Mouse (Mus musculus): ENCODE data around the gene Gm45799. TPM values are rescaled to one million over a fixed set of nuclear protein-coding genes. Genes with fewer than 3 reads are reported as not detected.

The Gm45799 gene
- polyA plus RNA-seq (2016; fragmentation: Nextera tagmentation; extraction: Ambion mirVana), result 10.2 and 13.2 TPM in 2 replicates

- Histone ChIP-seq H3K9me3 (replicated peaks) (no peaks in the 10 kb centered on the region), H3K27ac (peak within 1 kb of the TSS; percentile 84), H3K4me2 (peak within 1 kb of the TSS; percentile 96), H3K4me3 (peak within 1 kb of the TSS; percentile 88), H3K27me3 (replicated peaks) (no peaks in the 10 kb centered on the region), H3K36me3 (peaks cover 61% of the 10 kb centered on the region), H3K4me1 (peaks cover 42% of the 10 kb centered on the region), H3K9ac (peak within 1 kb of the TSS; percentile 85)
- under 1% methylated on average over 45 of the region's 45 CpGs for WGBS (ENCODE audit: insufficient replicate concordance)
- ATAC-seq, result peak; percentile 96
Measured at GRCm38 (mm10) chr7:105640233-105640893, at the start of gene Gm45799, which contains the start of gene Arfip2. Gene Gm45799, plus strand, starts transcription at chr7:105640552. Gene Arfip2, minus strand, starts transcription at chr7:105640416.

- H3K4me2 ChIP-seq, result no peak overlapping the region
- no peaks in the 10 kb centered on the region for H3K9me3 ChIP-seq (replicated peaks)
- H3K36me3 ChIP-seq, result no peaks in the 10 kb centered on the region
- no peaks in the 10 kb centered on the region for H3K4me1 ChIP-seq
- ATAC-seq, result peak; percentile 52
- no peak overlapping the region for H3K9ac ChIP-seq
- 38% methylated on average over 9 of the region's 9 CpGs for WGBS (ENCODE audit: insufficient replicate concordance)
- H3K27ac ChIP-seq, result no peak overlapping the region
- H3K4me3 ChIP-seq, result no peak overlapping the region
- no peaks in the 10 kb centered on the region for H3K27me3 ChIP-seq (replicated peaks)
Measured at GRCm38 (mm10) chr7:105602860-105603623, 37.3 kb upstream of the Gm45799 start.

- 47% methylated on average over 3 of the region's 3 CpGs for WGBS (ENCODE audit: insufficient replicate concordance)
- Histone ChIP-seq H3K27ac (no peak overlapping the region), H3K36me3 (peaks cover 27% of the 10 kb centered on the region), H3K4me1 (no peaks in the 10 kb centered on the region), H3K4me3 (no peak overlapping the region), H3K4me2 (no peak overlapping the region), H3K27me3 (replicated peaks) (no peaks in the 10 kb centered on the region), H3K9me3 (replicated peaks) (no peaks in the 10 kb centered on the region), H3K9ac (no peak overlapping the region)
- no peak for ATAC-seq
Measured at GRCm38 (mm10) chr7:105608467-105608866, 31.9 kb upstream of the Gm45799 start.

- no peak for ATAC-seq
- H3K9me3 ChIP-seq (replicated peaks), result no peaks in the 10 kb centered on the region
- no peak overlapping the region for H3K4me3 ChIP-seq
- H3K4me2 ChIP-seq, result no peak overlapping the region
- H3K36me3 ChIP-seq, result peaks cover 43% of the 10 kb centered on the region
- 0 out of 2 replicates have a peak, but pooled peaks cover 3% of the 10 kb centered on the region for H3K4me1 ChIP-seq
- H3K9ac ChIP-seq, result no peak overlapping the region
- 60% methylated on average over 1 of the region's 1 CpGs for WGBS (ENCODE audit: insufficient replicate concordance)
- no peak overlapping the region for H3K27ac ChIP-seq
- no peaks in the 10 kb centered on the region for H3K27me3 ChIP-seq (replicated peaks)
Measured at GRCm38 (mm10) chr7:105611767-105612166, 28.6 kb upstream of the Gm45799 start.

- Histone ChIP-seq H3K36me3 (peaks cover 70% of the 10 kb centered on the region), H3K4me1 (0 out of 2 replicates have a peak, but pooled peaks cover 4% of the 10 kb centered on the region), H3K9me3 (replicated peaks) (no peaks in the 10 kb centered on the region), H3K4me3 (no peak overlapping the region), H3K4me2 (no peak overlapping the region), H3K27me3 (replicated peaks) (no peaks in the 10 kb centered on the region), H3K9ac (no peak overlapping the region), H3K27ac (no peak overlapping the region)
- no peak for ATAC-seq
- 63% methylated on average over 1 of the region's 1 CpGs for WGBS (ENCODE audit: insufficient replicate concordance)
Measured at GRCm38 (mm10) chr7:105614400-105614799, 26.0 kb upstream of the Gm45799 start.

GRCm38 (mm10) chr7:105615720-105616119 is 24.6 kb upstream of the Gm45799 start:
- no peak for ATAC-seq
- no peak overlapping the region for H3K4me3 ChIP-seq
- 0 out of 2 replicates have a peak, but pooled peaks cover 4% of the 10 kb centered on the region for H3K4me1 ChIP-seq
- H3K9ac ChIP-seq, result no peak overlapping the region
- no peaks in the 10 kb centered on the region for H3K9me3 ChIP-seq (replicated peaks)
- H3K27me3 ChIP-seq (replicated peaks), result no peaks in the 10 kb centered on the region
- H3K36me3 ChIP-seq, result peaks cover 65% of the 10 kb centered on the region
- WGBS (ENCODE audit: insufficient replicate concordance), result 64% methylated on average over 1 of the region's 1 CpGs
- no peak overlapping the region for H3K27ac ChIP-seq
- no peak overlapping the region for H3K4me2 ChIP-seq

- H3K4me1 ChIP-seq, result 0 out of 2 replicates have a peak, but pooled peaks cover 4% of the 10 kb centered on the region
- H3K27ac ChIP-seq, result no peak overlapping the region
- no peaks in the 10 kb centered on the region for H3K9me3 ChIP-seq (replicated peaks)
- H3K27me3 ChIP-seq (replicated peaks), result no peaks in the 10 kb centered on the region
- H3K36me3 ChIP-seq, result peaks cover 57% of the 10 kb centered on the region
- ATAC-seq, result no peak
- H3K9ac ChIP-seq, result no peak overlapping the region
- WGBS (ENCODE audit: insufficient replicate concordance), result 76% methylated on average over 6 of the region's 6 CpGs
- H3K4me2 ChIP-seq, result no peak overlapping the region
- H3K4me3 ChIP-seq, result no peak overlapping the region
Measured at GRCm38 (mm10) chr7:105616561-105616960, 23.8 kb upstream of the Gm45799 start.

- Histone ChIP-seq H3K27ac (no peak overlapping the region), H3K36me3 (peaks cover 54% of the 10 kb centered on the region), H3K9me3 (replicated peaks) (no peaks in the 10 kb centered on the region), H3K4me1 (0 out of 2 replicates have a peak, but pooled peaks cover 4% of the 10 kb centered on the region), H3K4me2 (no peak overlapping the region), H3K27me3 (replicated peaks) (no peaks in the 10 kb centered on the region), H3K9ac (no peak overlapping the region), H3K4me3 (no peak overlapping the region)
- 90% methylated on average over 22 of the region's 22 CpGs for WGBS (ENCODE audit: insufficient replicate concordance)
- ATAC-seq, result no peak
Measured at GRCm38 (mm10) chr7:105617810-105618209, 22.5 kb upstream of the Gm45799 start.

GRCm38 (mm10) chr7:105619701-105620100 is 20.7 kb upstream of the Gm45799 start:
- ATAC-seq, result no peak
- Histone ChIP-seq H3K36me3 (peaks cover 51% of the 10 kb centered on the region), H3K9me3 (replicated peaks) (no peaks in the 10 kb centered on the region), H3K9ac (no peak overlapping the region), H3K4me2 (no peak overlapping the region), H3K27me3 (replicated peaks) (no peaks in the 10 kb centered on the region), H3K27ac (no peak overlapping the region), H3K4me3 (no peak overlapping the region), H3K4me1 (0 out of 2 replicates have a peak, but pooled peaks cover 4% of the 10 kb centered on the region)
- 61% methylated on average over 3 of the region's 3 CpGs for WGBS (ENCODE audit: insufficient replicate concordance)

- H3K9me3 ChIP-seq (replicated peaks), result no peaks in the 10 kb centered on the region
- H3K27ac ChIP-seq, result no peak overlapping the region
- 75% methylated on average over 4 of the region's 4 CpGs for WGBS (ENCODE audit: insufficient replicate concordance)
- H3K4me3 ChIP-seq, result no peak overlapping the region
- H3K4me2 ChIP-seq, result no peak overlapping the region
- no peak for ATAC-seq
- H3K4me1 ChIP-seq, result 0 out of 2 replicates have a peak, but pooled peaks cover 4% of the 10 kb centered on the region
- peaks cover 45% of the 10 kb centered on the region for H3K36me3 ChIP-seq
- no peak overlapping the region for H3K9ac ChIP-seq
- H3K27me3 ChIP-seq (replicated peaks), result no peaks in the 10 kb centered on the region
Measured at GRCm38 (mm10) chr7:105621053-105621452, 19.3 kb upstream of the Gm45799 start.

GRCm38 (mm10) chr7:105621646-105622292 is 18.6 kb upstream of the Gm45799 start:
- 65% methylated on average over 8 of the region's 8 CpGs for WGBS (ENCODE audit: insufficient replicate concordance)
- Histone ChIP-seq H3K27me3 (replicated peaks) (no peaks in the 10 kb centered on the region), H3K4me3 (no peak overlapping the region), H3K27ac (no peak overlapping the region), H3K36me3 (peaks cover 41% of the 10 kb centered on the region), H3K9ac (no peak overlapping the region), H3K4me1 (0 out of 2 replicates have a peak, but pooled peaks cover 1% of the 10 kb centered on the region), H3K9me3 (replicated peaks) (no peaks in the 10 kb centered on the region), H3K4me2 (no peak overlapping the region)
- no peak for ATAC-seq

- H3K9me3 ChIP-seq (replicated peaks), result no peaks in the 10 kb centered on the region
- H3K4me2 ChIP-seq, result no peak overlapping the region
- H3K27ac ChIP-seq, result no peak overlapping the region
- H3K9ac ChIP-seq, result no peak overlapping the region
- no peak overlapping the region for H3K4me3 ChIP-seq
- no peaks in the 10 kb centered on the region for H3K27me3 ChIP-seq (replicated peaks)
- WGBS (ENCODE audit: insufficient replicate concordance), result 72% methylated on average over 6 of the region's 6 CpGs
- H3K36me3 ChIP-seq, result peaks cover 10% of the 10 kb centered on the region; the same call in 1 of the 2 replicates
- H3K4me1 ChIP-seq, result no peaks in the 10 kb centered on the region
- ATAC-seq, result no peak
Measured at GRCm38 (mm10) chr7:105625397-105625796, 15.0 kb upstream of the Gm45799 start.
